Mouse (Mus musculus) hindbrain, embryonic 14.5 days (tissue): ENCODE measurements around the gene Akap14. TPM values are rescaled to one million over a fixed set of nuclear protein-coding genes. Genes with fewer than 3 reads are reported as not detected.
A peak's percentile ranks its signal among the peaks of the same experiment; 100 is the strongest.
"Not testable (repeated sequence)": the region's sequence is repeated elsewhere in the genome, so short reads cannot be mapped to it uniquely, and the experiment has no call there.

Experiments
- ATAC-seq: fragments of 200-750 bp; cut with Nextera tagmentation; 2 replicates; pipeline ENCODE4 v1.8.0; 2017; ENCODE audit warnings: moderate number of reproducible peaks, mild to moderate bottlenecking, moderate TSS enrichment, moderate library complexity; ENCODE audit not compliant: low FRiP score
- DNase-seq: peaks from one replicate; pipeline ENCODE4 v3.0.0-alpha.2; 2015; ENCODE audit warnings: low spot score
- H3K27ac ChIP-seq: fragments of 300-500 bp; sonication (generic); 2 replicates; pipeline ENCODE4 v1.5.1; 2014; ENCODE audit warnings: mild to moderate bottlenecking, moderate library complexity
- H3K27me3 ChIP-seq: fragments of 300-500 bp; sonication (generic); 2 replicates; pipeline ENCODE4 v1.6.1; 2014; ENCODE audit warnings: mild to moderate bottlenecking, low read length, mixed read lengths; ENCODE audit not compliant: control insufficient read depth, insufficient read depth
- H3K36me3 ChIP-seq: fragments of 300-500 bp; sonication (generic); replicated peaks from 2 replicates; pipeline ENCODE4 v1.6.1; 2014; ENCODE audit not compliant: control insufficient read depth, insufficient read depth
- H3K4me1 ChIP-seq: fragments of 300-500 bp; sonication (generic); replicated peaks from 2 replicates; pipeline ENCODE4 v1.6.1; 2014; ENCODE audit warnings: antibody characterized with exemption, low read length, mixed read lengths; ENCODE audit not compliant: control insufficient read depth, insufficient read depth
- H3K4me2 ChIP-seq: fragments of 300-500 bp; sonication (generic); replicated peaks from 2 replicates; pipeline ENCODE4 v1.6.1; 2014; ENCODE audit warnings: mild to moderate bottlenecking, moderate library complexity
- H3K4me3 ChIP-seq: fragments of 300-500 bp; sonication (generic); replicated peaks from 2 replicates; pipeline ENCODE4 v1.5.1; 2014; ENCODE audit warnings: mild to moderate bottlenecking, low read length
- H3K9ac ChIP-seq: fragments of 300-500 bp; sonication (generic); 2 replicates; pipeline ENCODE4 v1.6.1; 2014
- H3K9me3 ChIP-seq: fragments of 300-500 bp; sonication (generic); 2 replicates; pipeline ENCODE4 v1.6.1; 2016; ENCODE audit warnings: low read length; ENCODE audit not compliant: control insufficient read depth
- WGBS: fragments of 180-500 bp; shearing (Covaris S2); extraction: QIAGEN DNeasy Blood & Tissue Kit; methylation state at CpG from one replicate; pipeline ENCODE4 v1.1.7; 2014; 5-methylcytosine and 5-hydroxymethylcytosine counted together
- polyA plus RNA-seq: library from polyadenylated mRNA; unstranded; fragments of >200 nt; fragmentation: Nextera tagmentation; extraction: Ambion mirVana; gene quantifications from 2 replicates; pipeline ENCODE4 v1.2.1, GENCODE M21; 2014

Akap14 gene
- polyA plus RNA-seq = 0.14 and 0.35 TPM in 2 replicates

GRCm38 (mm10) chrX:37168742-37169141 is at the start of gene Akap14:
Gene Akap14 (minus strand): TSS chrX:37168842.
- no peak within 1 kb of the TSS for H3K27ac ChIP-seq
- no peaks in the 10 kb centered on the region for H3K27me3 ChIP-seq
- H3K4me3 ChIP-seq = no peak within 1 kb of the TSS
- no peaks in the 10 kb centered on the region for H3K4me1 ChIP-seq
- H3K4me2 ChIP-seq = no peak within 1 kb of the TSS
- WGBS = 20% methylated on average over 5 of the region's 5 CpGs
- DNase-seq = no peak
- H3K9me3 ChIP-seq = no peaks in the 10 kb centered on the region
- no peak for ATAC-seq
- H3K9ac ChIP-seq = no peak within 1 kb of the TSS
- H3K36me3 ChIP-seq = no peaks in the 10 kb centered on the region

- Histone ChIP-seq H3K4me1 (no peaks in the 10 kb centered on the region), H3K27ac (no peak within 1 kb of the TSS), H3K9me3 (no peaks in the 10 kb centered on the region), H3K4me3 (no peak within 1 kb of the TSS), H3K27me3 (no peaks in the 10 kb centered on the region), H3K9ac (no peak within 1 kb of the TSS), H3K36me3 (no peaks in the 10 kb centered on the region), H3K4me2 (no peak within 1 kb of the TSS)
- ATAC-seq (no peak), DNase-seq (no peak)
- 91% methylated on average over 10 of the region's 10 CpGs for WGBS
These were observed 42.3 kb upstream of the Akap14 start, which contains the start of gene Gm9 for GRCm38 (mm10) chrX:37210941-37211340. Gene Gm9 (minus strand): TSS chrX:37211041.

- Histone ChIP-seq H3K9me3 (no peaks in the 10 kb centered on the region), H3K27ac (no peak overlapping the region), H3K27me3 (no peaks in the 10 kb centered on the region), H3K4me2 (no peak overlapping the region), H3K9ac (no peak overlapping the region), H3K36me3 (no peaks in the 10 kb centered on the region), H3K4me3 (no peak overlapping the region), H3K4me1 (no peaks in the 10 kb centered on the region)
- DNase-seq (no peak), ATAC-seq (no peak)
- WGBS = 55% methylated on average over 8 of the region's 8 CpGs
These were observed 30.0 kb upstream of the Akap14 start for GRCm38 (mm10) chrX:37198676-37199075.

GRCm38 (mm10) chrX:37191744-37192379 is 23.2 kb upstream of the Akap14 start:
- peak overlapping the region; percentile 57 for H3K4me2 ChIP-seq
- peak; percentile 25; the same call in 1 of the 2 replicates for ATAC-seq
- peaks cover 4% of the 10 kb centered on the region; the same call in 1 of the 2 replicates for H3K4me1 ChIP-seq
- no peaks in the 10 kb centered on the region for H3K27me3 ChIP-seq
- H3K36me3 ChIP-seq = no peaks in the 10 kb centered on the region; the same call in 1 of the 2 replicates
- peak; percentile 31 for DNase-seq
- WGBS = 23% methylated on average over 28 of the region's 28 CpGs
- peak overlapping the region; percentile 68 for H3K9ac ChIP-seq
- peak overlapping the region; percentile 52 for H3K4me3 ChIP-seq
- no peaks in the 10 kb centered on the region for H3K9me3 ChIP-seq
- peak overlapping the region; percentile 86 for H3K27ac ChIP-seq

- Histone ChIP-seq H3K4me3 (peak within 1 kb of the TSS; percentile 52), H3K4me2 (peak within 1 kb of the TSS; percentile 57), H3K27me3 (no peaks in the 10 kb centered on the region), H3K9me3 (no peaks in the 10 kb centered on the region), H3K4me1 (peaks cover 4% of the 10 kb centered on the region; the same call in 1 of the 2 replicates), H3K36me3 (no peaks in the 10 kb centered on the region; the same call in 1 of the 2 replicates), H3K9ac (peak within 1 kb of the TSS; percentile 68), H3K27ac (peak within 1 kb of the TSS; percentile 86)
- DNase-seq (peak; percentile 79), ATAC-seq (peak; percentile 91)
- WGBS = 18% methylated on average over 63 of the region's 63 CpGs
These were observed 22.6 kb upstream of the Akap14 start, which contains the start of the genes Ndufa1 and Rnf113a1 for GRCm38 (mm10) chrX:37191105-37191743. Gene Ndufa1 (minus strand): TSS chrX:37191163. Gene Rnf113a1 (plus strand): TSS chrX:37191245.

- peak overlapping the region; percentile 52 for H3K4me3 ChIP-seq
- H3K27ac ChIP-seq = peak overlapping the region; percentile 86; the same call in 1 of the 2 replicates
- H3K36me3 ChIP-seq = no peaks in the 10 kb centered on the region; the same call in 1 of the 2 replicates
- H3K9me3 ChIP-seq = no peaks in the 10 kb centered on the region
- H3K27me3 ChIP-seq = no peaks in the 10 kb centered on the region
- peaks cover 4% of the 10 kb centered on the region; the same call in 1 of the 2 replicates for H3K4me1 ChIP-seq
- WGBS = 26% methylated on average over 20 of the region's 20 CpGs
- ATAC-seq = peak; percentile 67; the same call in 1 of the 2 replicates
- H3K9ac ChIP-seq = peak overlapping the region; percentile 68
- peak overlapping the region; percentile 57 for H3K4me2 ChIP-seq
- DNase-seq = no peak
These were observed 22.1 kb upstream of the Akap14 start for GRCm38 (mm10) chrX:37190755-37191104.

- H3K36me3 ChIP-seq, ATAC-seq, H3K9ac ChIP-seq, DNase-seq, H3K9me3 ChIP-seq, H3K4me1 ChIP-seq, H3K4me3 ChIP-seq, H3K4me2 ChIP-seq, H3K27me3 ChIP-seq, H3K27ac ChIP-seq: not testable (repeated sequence)
- WGBS = 72% methylated on average over 7 of the region's 8 CpGs
These were observed 15.8 kb upstream of the Akap14 start for GRCm38 (mm10) chrX:37184401-37184800.

GRCm38 (mm10) chrX:37167085-37167484 is 1.6 kb downstream of the Akap14 start:
- Histone ChIP-seq H3K4me3 (no peak overlapping the region), H3K9me3 (no peaks in the 10 kb centered on the region), H3K4me2 (no peak overlapping the region), H3K9ac (no peak overlapping the region), H3K4me1 (no peaks in the 10 kb centered on the region), H3K27ac (no peak overlapping the region), H3K27me3 (no peaks in the 10 kb centered on the region), H3K36me3 (no peaks in the 10 kb centered on the region)
- 34% methylated on average over 3 of the region's 3 CpGs for WGBS
- DNase-seq (peak; percentile 40), ATAC-seq (no peak)

- no peak overlapping the region for H3K4me2 ChIP-seq
- no peaks in the 10 kb centered on the region for H3K27me3 ChIP-seq
- DNase-seq = no peak
- WGBS = 81% methylated on average over 18 of the region's 18 CpGs
- no peaks in the 10 kb centered on the region for H3K36me3 ChIP-seq
- ATAC-seq = no peak
- no peak overlapping the region for H3K9ac ChIP-seq
- H3K4me3 ChIP-seq = no peak overlapping the region
- no peaks in the 10 kb centered on the region for H3K9me3 ChIP-seq
- H3K4me1 ChIP-seq = no peaks in the 10 kb centered on the region
- no peak overlapping the region for H3K27ac ChIP-seq
These were observed 5.5 kb downstream of the Akap14 start for GRCm38 (mm10) chrX:37163115-37163514.
